Mouse (Mus musculus) lung, embryonic 15.5 days (tissue): Measurements from ENCODE around the gene Fam172a. TPM values are rescaled to one million over a fixed set of nuclear protein-coding genes. Genes with fewer than 3 reads are reported as not detected.

Source experiments
- ATAC-seq: fragments of 200-750 bp; cut with Nextera tagmentation; 2 replicates; pipeline ENCODE4 v1.8.0; 2017; ENCODE audit warnings: moderate number of reproducible peaks, borderline replicate concordance; ENCODE audit not compliant: low FRiP score, low TSS enrichment; ENCODE audit errors: extremely low read depth
- H3K27ac ChIP-seq: fragments of 300-500 bp; sonication (generic); 2 replicates; pipeline ENCODE4 v1.5.1; 2015; ENCODE audit warnings: moderate library complexity, mild to moderate bottlenecking, inconsistent platforms
- H3K27me3 ChIP-seq: fragments of 300-500 bp; sonication (generic); 2 replicates; pipeline ENCODE4 v1.6.1; 2015; ENCODE audit warnings: inconsistent platforms
- H3K36me3 ChIP-seq: fragments of 300-500 bp; sonication (generic); 2 replicates; pipeline ENCODE4 v1.6.1; 2015; ENCODE audit warnings: inconsistent platforms
- H3K4me1 ChIP-seq: fragments of 300-500 bp; sonication (generic); 2 replicates; pipeline ENCODE4 v1.6.1; 2015; ENCODE audit warnings: inconsistent platforms
- H3K4me2 ChIP-seq: fragments of 300-500 bp; sonication (generic); 2 replicates; pipeline ENCODE4 v1.6.1; 2015; ENCODE audit warnings: inconsistent platforms, mild to moderate bottlenecking, moderate library complexity
- H3K4me3 ChIP-seq: fragments of 300-500 bp; sonication (generic); 2 replicates; pipeline ENCODE4 v1.5.1; 2015; ENCODE audit warnings: mild to moderate bottlenecking, inconsistent platforms
- H3K9ac ChIP-seq: fragments of 300-500 bp; sonication (generic); 2 replicates; pipeline ENCODE4 v1.6.1; 2015; ENCODE audit warnings: inconsistent platforms
- H3K9me3 ChIP-seq: fragments of 300-500 bp; sonication (generic); 2 replicates; pipeline ENCODE4 v1.6.1; 2016; ENCODE audit warnings: inconsistent platforms
- WGBS: fragments of 180-500 bp; shearing (Covaris S2); methylation state at CpG from one replicate; pipeline ENCODE4 v1.1.7; 2015; 5-methylcytosine and 5-hydroxymethylcytosine counted together
- polyA plus RNA-seq: library from polyadenylated mRNA; unstranded; fragments of >200 nt; fragmentation: Nextera tagmentation; extraction: Ambion mirVana; gene quantifications from 2 replicates; pipeline ENCODE4 v1.2.1, GENCODE M21; 2015

The Fam172a gene
- polyA plus RNA-seq, 1 experiment from 2014 or later = 32.6 TPM

GRCm38 (mm10) chr13:77977121-77977520, 275.3 kb downstream of the Fam172a start:
- Histone ChIP-seq H3K4me2 (no peak overlapping the region), H3K9me3 (no peaks in the 10 kb centered on the region), H3K27ac (no peak overlapping the region), H3K36me3 (no peaks in the 10 kb centered on the region), H3K4me1 (no peaks in the 10 kb centered on the region), H3K27me3 (no peaks in the 10 kb centered on the region), H3K9ac (no peak overlapping the region), H3K4me3 (no peak overlapping the region)
- 86% methylated on average over 1 of the region's 1 CpGs for WGBS
- no peak for ATAC-seq

- ATAC-seq = no peak
- Histone ChIP-seq H3K9me3 (no peaks in the 10 kb centered on the region), H3K4me3 (no peak overlapping the region), H3K27me3 (no peaks in the 10 kb centered on the region), H3K9ac (no peak overlapping the region), H3K4me1 (no peaks in the 10 kb centered on the region), H3K4me2 (no peak overlapping the region), H3K27ac (no peak overlapping the region), H3K36me3 (no peaks in the 10 kb centered on the region)
- WGBS = 26% methylated on average over 5 of the region's 5 CpGs
Observed at GRCm38 (mm10) chr13:77982105-77982851, 280.4 kb downstream of the Fam172a start.

GRCm38 (mm10) chr13:77982852-77983202, 281.0 kb downstream of the Fam172a start:
- Histone ChIP-seq H3K9me3 (no peaks in the 10 kb centered on the region), H3K27ac (no peak overlapping the region), H3K27me3 (no peaks in the 10 kb centered on the region), H3K4me1 (no peaks in the 10 kb centered on the region), H3K4me3 (no peak overlapping the region), H3K4me2 (no peak overlapping the region), H3K36me3 (no peaks in the 10 kb centered on the region), H3K9ac (no peak overlapping the region)
- WGBS = 63% methylated on average over 2 of the region's 2 CpGs
- no peak for ATAC-seq

GRCm38 (mm10) chr13:77991189-77991886, 289.5 kb downstream of the Fam172a start:
- H3K4me3 ChIP-seq = no peak overlapping the region
- no peaks in the 10 kb centered on the region for H3K27me3 ChIP-seq
- no peak overlapping the region for H3K9ac ChIP-seq
- no peak overlapping the region for H3K4me2 ChIP-seq
- no peaks in the 10 kb centered on the region for H3K4me1 ChIP-seq
- no peak for ATAC-seq
- H3K9me3 ChIP-seq = no peaks in the 10 kb centered on the region
- no peak overlapping the region for H3K27ac ChIP-seq
- WGBS = 62% methylated on average over 5 of the region's 5 CpGs
- no peaks in the 10 kb centered on the region for H3K36me3 ChIP-seq

GRCm38 (mm10) chr13:78004649-78005048, 302.8 kb downstream of the Fam172a start:
- Histone ChIP-seq H3K4me1 (no peaks in the 10 kb centered on the region), H3K9ac (no peak overlapping the region), H3K27ac (no peak overlapping the region), H3K4me3 (no peak overlapping the region), H3K27me3 (no peaks in the 10 kb centered on the region), H3K4me2 (no peak overlapping the region), H3K36me3 (no peaks in the 10 kb centered on the region), H3K9me3 (no peaks in the 10 kb centered on the region)
- no peak for ATAC-seq
- WGBS = 65% methylated on average over 4 of the region's 4 CpGs

GRCm38 (mm10) chr13:78005344-78005743, 303.5 kb downstream of the Fam172a start:
- Histone ChIP-seq H3K4me1 (no peaks in the 10 kb centered on the region), H3K9me3 (no peaks in the 10 kb centered on the region), H3K27ac (no peak overlapping the region), H3K36me3 (no peaks in the 10 kb centered on the region), H3K4me3 (no peak overlapping the region), H3K9ac (no peak overlapping the region), H3K27me3 (no peaks in the 10 kb centered on the region), H3K4me2 (no peak overlapping the region)
- ATAC-seq = no peak
- 44% methylated on average over 3 of the region's 3 CpGs for WGBS

GRCm38 (mm10) chr13:78010176-78010575, 308.3 kb downstream of the Fam172a start:
- no peaks in the 10 kb centered on the region for H3K4me1 ChIP-seq
- H3K4me2 ChIP-seq = no peak overlapping the region
- H3K27ac ChIP-seq = no peak overlapping the region
- no peaks in the 10 kb centered on the region for H3K36me3 ChIP-seq
- WGBS = 84% methylated on average over 1 of the region's 1 CpGs
- H3K4me3 ChIP-seq = no peak overlapping the region
- ATAC-seq = no peak
- no peaks in the 10 kb centered on the region for H3K9me3 ChIP-seq
- no peaks in the 10 kb centered on the region for H3K27me3 ChIP-seq
- no peak overlapping the region for H3K9ac ChIP-seq

- H3K9me3 ChIP-seq = no peaks in the 10 kb centered on the region
- H3K4me3 ChIP-seq = no peak within 1 kb of the TSS
- no peak for ATAC-seq
- H3K4me1 ChIP-seq = no peaks in the 10 kb centered on the region
- no peak within 1 kb of the TSS for H3K4me2 ChIP-seq
- no peaks in the 10 kb centered on the region for H3K27me3 ChIP-seq
- H3K9ac ChIP-seq = no peak within 1 kb of the TSS
- no peaks in the 10 kb centered on the region for H3K36me3 ChIP-seq
- H3K27ac ChIP-seq = no peak within 1 kb of the TSS
- 56% methylated on average over 15 of the region's 15 CpGs for WGBS
Observed at GRCm38 (mm10) chr13:78024683-78025294, 323.0 kb downstream of the Fam172a start, which contains the start of gene Pou5f2. Pou5f2 (plus strand) TSS chr13:78024902.

- no peak overlapping the region for H3K9ac ChIP-seq
- no peak overlapping the region for H3K4me2 ChIP-seq
- no peaks in the 10 kb centered on the region for H3K27me3 ChIP-seq
- H3K36me3 ChIP-seq = no peaks in the 10 kb centered on the region
- no peak overlapping the region for H3K27ac ChIP-seq
- no peak overlapping the region for H3K4me3 ChIP-seq
- 25% methylated on average over 1 of the region's 1 CpGs for WGBS
- no peaks in the 10 kb centered on the region for H3K9me3 ChIP-seq
- no peaks in the 10 kb centered on the region for H3K4me1 ChIP-seq
- no peak for ATAC-seq
Observed at GRCm38 (mm10) chr13:78032821-78033220, 331.0 kb downstream of the Fam172a start.

GRCm38 (mm10) chr13:78037203-78037602, 335.4 kb downstream of the Fam172a start:
- no peak overlapping the region for H3K4me2 ChIP-seq
- H3K27me3 ChIP-seq = no peaks in the 10 kb centered on the region
- no peaks in the 10 kb centered on the region for H3K9me3 ChIP-seq
- no peak overlapping the region for H3K9ac ChIP-seq
- H3K4me1 ChIP-seq = no peaks in the 10 kb centered on the region
- 46% methylated on average over 1 of the region's 1 CpGs for WGBS
- no peaks in the 10 kb centered on the region for H3K36me3 ChIP-seq
- H3K4me3 ChIP-seq = no peak overlapping the region
- no peak for ATAC-seq
- H3K27ac ChIP-seq = no peak overlapping the region

- Histone ChIP-seq H3K27me3 (no peaks in the 10 kb centered on the region), H3K4me2 (no peak overlapping the region), H3K4me1 (no peaks in the 10 kb centered on the region), H3K36me3 (no peaks in the 10 kb centered on the region), H3K9me3 (no peaks in the 10 kb centered on the region), H3K4me3 (no peak overlapping the region), H3K27ac (no peak overlapping the region), H3K9ac (no peak overlapping the region)
- whole genome bisulfite sequencing = 67% methylated on average over 6 of the region's 6 CpGs
- no peak for ATAC-seq
Observed at GRCm38 (mm10) chr13:78043203-78043602, 341.4 kb downstream of the Fam172a start.

- Histone ChIP-seq H3K27ac (no peak overlapping the region), H3K4me3 (no peak overlapping the region), H3K36me3 (no peaks in the 10 kb centered on the region), H3K27me3 (no peaks in the 10 kb centered on the region), H3K9me3 (no peaks in the 10 kb centered on the region), H3K4me2 (no peak overlapping the region), H3K4me1 (no peaks in the 10 kb centered on the region), H3K9ac (no peak overlapping the region)
- 24% methylated on average over 5 of the region's 5 CpGs for whole genome bisulfite sequencing
- ATAC-seq = no peak
Observed at GRCm38 (mm10) chr13:78045116-78045515, 343.3 kb downstream of the Fam172a start.
